23 mouse cellular contexts compared by ENCODE assay signal in the genomic region with DNA sequence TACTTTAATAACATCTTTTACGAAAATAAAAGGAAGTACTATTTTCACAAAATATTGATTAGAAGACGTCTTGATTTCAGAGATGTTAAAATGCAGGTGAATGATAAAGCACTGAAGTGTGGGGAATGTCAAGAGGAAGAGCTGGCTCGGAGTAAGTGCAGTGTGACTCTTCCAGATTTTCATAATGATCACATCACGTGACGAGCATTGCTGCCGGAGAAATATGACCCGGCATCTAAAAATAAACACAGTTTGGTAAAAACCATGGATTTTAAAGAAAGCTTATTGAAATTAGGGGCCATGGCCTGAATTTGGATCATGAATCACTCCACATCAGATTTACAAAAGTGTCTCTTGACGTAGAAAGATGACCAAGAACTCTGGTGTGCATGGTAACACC. TPM values are rescaled to one million over a fixed set of nuclear protein-coding genes. Genes with fewer than 3 reads are reported as not detected.
DNase-seq lines count a peak whose midpoint lies in the region; ATAC-seq and TF ChIP-seq lines count a peak whose summit lies in the region.
"Had no signal": no experiment of that assay in that cellular context is flagged by ENCODE, and none has a peak within 500 bp of the region (broad histone marks: within the 10 kb centered on the region; RNA-seq: fewer than 3 reads in every experiment).

No protein-coding gene starts in this region.

- 34% methylated on average over 8 of the region's 8 CpGs for WGBS in lung, embryonic 14.5 days
- 72% methylated on average over 8 of the region's 8 CpGs for WGBS in heart, embryonic 11.5 days (ENCODE audit: insufficient replicate concordance)

- H3K79me2 ChIP-seq in C2C12 (ENCODE audit: control insufficient read depth, insufficient read depth), result no peaks in the 10 kb centered on the region
- no peaks in the 10 kb centered on the region for H3K79me2 ChIP-seq in CH12.LX (replicated peaks; ENCODE audit: control insufficient read depth, extremely low read depth, insufficient read depth, poor library complexity, severe bottlenecking)

- no peak overlapping the region for H3K27ac ChIP-seq in lung, embryonic 14.5 days (ENCODE audit: low read depth)
- H3K27ac ChIP-seq in CH12.LX (ENCODE audit: insufficient read depth, low read depth), result no peak overlapping the region
- H3K27ac ChIP-seq in heart, embryonic 11.5 days (ENCODE audit: low read depth, low read length), result no peak overlapping the region
- H3K27ac ChIP-seq: embryonic facial prominence, embryonic 10.5 days; embryonic facial prominence, embryonic 12.5 days; forebrain, embryonic 13.5 days; forebrain, embryonic 15.5 days had no signal

- no peaks in the 10 kb centered on the region for H3K9me3 ChIP-seq in lung, embryonic 14.5 days (ENCODE audit: low read depth, low read length)
- H3K9me3 ChIP-seq in CH12.LX (replicated peaks; ENCODE audit: low read length), result no peaks in the 10 kb centered on the region
- H3K9me3 ChIP-seq in heart, embryonic 11.5 days (replicated peaks; ENCODE audit: control insufficient read depth, low read length), result no peaks in the 10 kb centered on the region
- H3K9me3 ChIP-seq: embryonic facial prominence, embryonic 10.5 days; embryonic facial prominence, embryonic 12.5 days; forebrain, embryonic 13.5 days; forebrain, embryonic 15.5 days had no signal

- ATAC-seq in lung, embryonic 14.5 days (ENCODE audit: insufficient read depth), result no peak
- ATAC-seq in heart, embryonic 11.5 days (replicated peaks; ENCODE audit: insufficient number of reproducible peaks, low FRiP score, low TSS enrichment), result no peak
- ATAC-seq: activated CD4-positive, CD25-positive, alpha-beta regulatory T cell, adult 4 months; CD4-positive, CD25-positive, alpha-beta regulatory T cell, adult 4 months; forebrain, embryonic 13.5 days; forebrain, embryonic 15.5 days; forebrain, postnatal 0 days; Patski had no signal

- H3K27me3 ChIP-seq in lung, embryonic 14.5 days (ENCODE audit: insufficient read depth, low read length), result no peaks in the 10 kb centered on the region
- H3K27me3 ChIP-seq in C2C12 (ENCODE audit: control insufficient read depth, insufficient read depth, insufficient read length), result no peaks in the 10 kb centered on the region
- no peaks in the 10 kb centered on the region for H3K27me3 ChIP-seq in CH12.LX (replicated peaks)
- H3K27me3 ChIP-seq in heart, embryonic 11.5 days (ENCODE audit: control insufficient read depth, insufficient read depth, low read length), result no peaks in the 10 kb centered on the region
- H3K27me3 ChIP-seq: embryonic facial prominence, embryonic 12.5 days; forebrain, embryonic 13.5 days; forebrain, embryonic 15.5 days; Patski had no signal

- no peak for TF ChIP-seq POLR2A in CH12.LX (IDR thresholded peaks at IDR 0.05; ENCODE audit: low read depth, low read length)

- H3K4me2 ChIP-seq in lung, embryonic 14.5 days, result peak overlapping the region; percentile 10; the same call in 1 of the 2 replicates
- 0 out of 2 replicates have a peak overlapping the region, but pooled peaks have one; percentile 21 for H3K4me2 ChIP-seq in CH12.LX (ENCODE audit: insufficient read depth, low read depth, poor library complexity, severe bottlenecking)
- H3K4me2 ChIP-seq in heart, embryonic 11.5 days, result no peak overlapping the region
- H3K4me2 ChIP-seq: embryonic facial prominence, embryonic 12.5 days; forebrain, embryonic 13.5 days; forebrain, embryonic 15.5 days had no signal

- H3ac ChIP-seq in C2C12 (ENCODE audit: control insufficient read depth, insufficient read length, low read depth), result no peak overlapping the region

- TF ChIP-seq CTCF in lung, embryonic 14.5 days (IDR thresholded peaks at IDR 0.05; ENCODE audit: low read depth), result no peak
- TF ChIP-seq CTCF in C2C12 (IDR thresholded peaks at IDR 0.05; ENCODE audit: control insufficient read depth, insufficient read depth, insufficient read length) (no peak), CH12.LX (conservative IDR thresholded peaks at IDR 0.05 in 1 of 2, IDR thresholded peaks at IDR 0.05 in 1 of 2; ENCODE audit: low read depth in 2 of 2, low read length in 2 of 2) (no peak)

- no peaks in the 10 kb centered on the region for H3K36me3 ChIP-seq in lung, embryonic 14.5 days (ENCODE audit: insufficient read depth)
- no peaks in the 10 kb centered on the region for H3K36me3 ChIP-seq in C2C12 (ENCODE audit: control insufficient read depth, insufficient read depth)
- no peaks in the 10 kb centered on the region for H3K36me3 ChIP-seq in CH12.LX (replicated peaks in 1 of 2; ENCODE audit: control insufficient read depth in 1 of 2, insufficient read depth in 1 of 2, low read length in 1 of 2)
- H3K36me3 ChIP-seq in heart, embryonic 11.5 days (ENCODE audit: control insufficient read depth, insufficient read depth, low read length), result no peaks in the 10 kb centered on the region
- H3K36me3 ChIP-seq: embryonic facial prominence, embryonic 10.5 days; embryonic facial prominence, embryonic 12.5 days; forebrain, embryonic 15.5 days had no signal

- no peak overlapping the region for H3K4me3 ChIP-seq in lung, embryonic 14.5 days (ENCODE audit: low read depth, low read length)
- H3K4me3 ChIP-seq in C2C12 (ENCODE audit: insufficient read depth, poor library complexity, severe bottlenecking) (no peak overlapping the region), CH12.LX (replicated peaks in 1 of 3; ENCODE audit: low read depth in 2 of 3, low read length in 2 of 3, poor library complexity in 1 of 3) (no peak overlapping the region)
- no peak overlapping the region for H3K4me3 ChIP-seq in heart, embryonic 11.5 days (ENCODE audit: low read depth, low read length)
- H3K4me3 ChIP-seq: embryonic facial prominence, embryonic 10.5 days; embryonic facial prominence, embryonic 12.5 days; forebrain, embryonic 13.5 days; forebrain, embryonic 15.5 days had no signal

- dilution Hi-C loops in CH12.LX (cut with MboI; ENCODE audit: extremely low pct_ligation_motif_present, extremely low pct_unique_long_range_greater_than_20kb, low sequenced_read_pairs), result no loop called here

- H3K79me3 ChIP-seq in C2C12 (ENCODE audit: low read depth), result no peaks in the 10 kb centered on the region

- TF ChIP-seq RAD21 in CH12.LX (IDR thresholded peaks at IDR 0.05; ENCODE audit: low read depth, low read length), result no peak

- in situ Hi-C loops in CH12.LX (cut with MboI; ENCODE audit: low pct_ligation_motif_present, low pct_unique_long_range_greater_than_20kb, low sequenced_read_pairs), result no loop called here

- TF ChIP-seq EP300 in CH12.LX (IDR thresholded peaks at IDR 0.05; ENCODE audit: low read length), result no peak

- no peaks in the 10 kb centered on the region for H3K4me1 ChIP-seq in lung, embryonic 14.5 days (ENCODE audit: insufficient read depth)
- H3K4me1 ChIP-seq in CH12.LX (ENCODE audit: control insufficient read depth in 1 of 2, insufficient read depth in 2 of 2), result peaks cover 3 to 9% of the 10 kb centered on the region in 2 experiments; a peak in 2 of 4 replicates
- H3K4me1 ChIP-seq in heart, embryonic 11.5 days (ENCODE audit: control insufficient read depth, insufficient read depth, low read length), result no peaks in the 10 kb centered on the region
- H3K4me1 ChIP-seq: embryonic facial prominence, embryonic 10.5 days; embryonic facial prominence, embryonic 12.5 days; forebrain, embryonic 13.5 days; forebrain, embryonic 15.5 days had no signal

- no peak overlapping the region for H3K9ac ChIP-seq in lung, embryonic 14.5 days
- no peak overlapping the region for H3K9ac ChIP-seq in CH12.LX (ENCODE audit: insufficient read depth, low read depth)
- H3K9ac ChIP-seq in heart, embryonic 11.5 days (ENCODE audit: low read depth, low read length), result no peak overlapping the region
- H3K9ac ChIP-seq: embryonic facial prominence, embryonic 12.5 days; forebrain, embryonic 13.5 days; forebrain, embryonic 15.5 days; forebrain, postnatal 0 days had no signal

- peak; percentile 54 for DNase-seq in lung, embryonic 14.5 days
- no peak for DNase-seq in lung, postnatal 4 days
- no peak for DNase-seq in CH12.LX (ENCODE audit: extremely low read depth)
- DNase-seq in cerebellum, postnatal 4 days (ENCODE audit: low spot score in 2 of 2), result no peak
- DNase-seq: adrenal gland, adult 8-10 months; adrenal gland, postnatal 25 days; cerebellum, adult 11 months; cerebellum, adult 18-20 months; cerebellum, adult 8-10 months; cerebellum, adult 9-11 months; cerebellum, postnatal 14 days; cerebellum, postnatal 36 days; forebrain, postnatal 0 days had no signal

TF ChIP-seq in C2C12, 6 proteins besides CTCF, POLR2A, EP300 and RAD21:
- TF ChIP-seq USF1 (IDR thresholded peaks at IDR 0.05; ENCODE audit: low read depth) (peak; percentile 63), FOSL1 (IDR thresholded peaks at IDR 0.05; ENCODE audit: insufficient read depth, low read length, poor library complexity, severe bottlenecking) (no peak)

TF ChIP-seq in CH12.LX, 34 proteins besides CTCF, POLR2A, EP300 and RAD21:
- TF ChIP-seq BHLHE40 (IDR thresholded peaks at IDR 0.05; ENCODE audit: low read depth, low read length) (peak; percentile 56), SIN3A (IDR thresholded peaks at IDR 0.05; ENCODE audit: low read length) (no peak)

RNA-seq across cellular contexts. Expression of a gene that starts 36.8 kb away (rescaled TPM):
- 78.6 and 93.8 TPM in 2 replicates for polyA plus RNA-seq in lung, embryonic 14.5 days (2014; fragmentation: Nextera tagmentation; extraction: Ambion mirVana)
- polyA plus RNA-seq in C2C12 (2012; fragmentation: generic; extraction: Trizol) (11.5 TPM), CH12.LX (2012; ENCODE audit: insufficient read length, low read depth) (1.8 and 1.9 TPM in 2 replicates)
- total RNA-seq in CH12.LX (2012; rRNA removed) (0.29 TPM in 1 of 2 replicates, not detected in the other), CH12.LX (2014; rRNA removed) (2.2 TPM in 2 replicates)
- polyA plus RNA-seq in heart, embryonic 11.5 days (2014; fragmentation: Nextera tagmentation; extraction: Ambion mirVana), result 60.9 and 76.0 TPM in 2 replicates
- total RNA-seq: MEL had no signal
